Mouse (Mus musculus): ENCODE data around the gene Calb2. TPM values are rescaled to one million over a fixed set of nuclear protein-coding genes. Genes with fewer than 3 reads are reported as not detected.

Calb2 gene
- polyA plus RNA-seq, 1 experiment from 2014 or later = 53.3 TPM

DNA sequence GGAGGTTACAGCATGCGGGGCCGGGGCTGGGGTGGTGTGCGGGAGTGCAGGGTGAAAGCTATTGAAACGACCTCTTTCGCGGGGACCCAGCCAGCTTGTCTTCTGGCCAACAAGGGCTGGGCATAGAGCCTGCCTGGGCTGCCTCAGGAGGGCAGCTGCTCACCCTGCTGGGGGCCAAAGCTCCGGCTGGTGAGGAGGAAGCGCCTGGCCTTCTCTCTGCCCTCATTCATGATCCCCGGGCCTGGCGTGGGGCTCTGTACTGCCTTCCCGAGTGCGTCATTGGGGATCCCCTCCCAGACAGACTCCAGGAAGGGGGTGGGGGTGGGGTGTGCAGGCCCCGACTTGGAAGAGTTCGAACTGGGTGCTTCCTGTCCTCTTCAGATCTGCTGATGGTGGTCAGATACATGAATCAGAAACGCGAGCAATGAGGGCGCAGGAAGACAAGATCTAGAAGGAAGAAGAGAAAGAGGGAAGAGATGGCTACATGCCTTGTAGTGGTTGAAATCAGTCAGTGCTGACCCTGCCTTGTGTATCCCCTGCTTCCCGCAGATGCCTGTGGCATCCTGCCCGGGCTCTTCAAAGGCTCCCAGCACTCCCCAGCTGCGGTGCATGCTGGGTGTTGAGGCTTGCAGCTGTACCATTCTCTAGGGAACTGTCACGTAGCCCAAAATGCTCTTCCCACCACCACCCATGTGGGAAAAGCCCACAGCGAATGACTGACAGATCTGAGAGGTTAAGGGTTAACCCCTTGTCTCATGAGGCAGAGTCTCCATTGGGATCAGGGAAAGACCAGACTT lies 9.5 kb upstream of the Calb2 start:
- Histone ChIP-seq H3K36me3 (no peaks in the 10 kb centered on the region), H3K4me1 (replicated peaks) (peaks cover 15% of the 10 kb centered on the region), H3K4me3 (no peak overlapping the region), H3K4me2 (peak overlapping the region; percentile 26), H3K9ac (0 out of 2 replicates have a peak overlapping the region, but pooled peaks have one; percentile 29), H3K9me3 (no peaks in the 10 kb centered on the region), H3K27ac (peak overlapping the region; percentile 48; the same call in 1 of the 2 replicates), H3K27me3 (peaks cover 8% of the 10 kb centered on the region; the same call in 1 of the 2 replicates)
- 23% methylated on average over 22 of the region's 22 CpGs for WGBS
- ATAC-seq (ENCODE audit: low FRiP score) = peak; percentile 71

DNA sequence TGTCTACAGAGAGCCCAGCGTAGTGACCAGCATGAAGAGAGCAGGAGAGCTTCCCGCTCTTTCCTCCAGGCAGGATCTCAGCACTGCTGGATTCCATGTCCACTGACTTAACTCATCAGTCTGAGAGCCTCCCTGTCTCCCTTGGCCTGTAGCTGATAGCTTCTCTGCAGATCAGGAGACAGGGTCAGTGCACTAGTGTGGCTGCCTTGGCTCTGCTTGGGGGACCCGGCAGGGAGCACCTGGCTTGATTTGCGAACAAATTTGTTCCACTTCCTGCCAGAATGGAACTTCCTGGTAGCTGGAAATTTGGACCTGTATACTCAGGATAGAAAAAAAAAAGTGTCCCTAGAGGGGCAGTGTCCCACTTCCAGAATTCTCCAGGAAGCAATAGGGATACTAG lies 6.8 kb upstream of the Calb2 start:
- Histone ChIP-seq H3K27me3 (peaks cover 12% of the 10 kb centered on the region), H3K27ac (no peak overlapping the region), H3K9ac (no peak overlapping the region), H3K36me3 (no peaks in the 10 kb centered on the region), H3K9me3 (no peaks in the 10 kb centered on the region), H3K4me2 (no peak overlapping the region), H3K4me1 (replicated peaks) (peaks cover 14% of the 10 kb centered on the region), H3K4me3 (no peak overlapping the region)
- 95% methylated on average over 4 of the region's 4 CpGs for WGBS
- ATAC-seq (ENCODE audit: low FRiP score) = no peak

DNA sequence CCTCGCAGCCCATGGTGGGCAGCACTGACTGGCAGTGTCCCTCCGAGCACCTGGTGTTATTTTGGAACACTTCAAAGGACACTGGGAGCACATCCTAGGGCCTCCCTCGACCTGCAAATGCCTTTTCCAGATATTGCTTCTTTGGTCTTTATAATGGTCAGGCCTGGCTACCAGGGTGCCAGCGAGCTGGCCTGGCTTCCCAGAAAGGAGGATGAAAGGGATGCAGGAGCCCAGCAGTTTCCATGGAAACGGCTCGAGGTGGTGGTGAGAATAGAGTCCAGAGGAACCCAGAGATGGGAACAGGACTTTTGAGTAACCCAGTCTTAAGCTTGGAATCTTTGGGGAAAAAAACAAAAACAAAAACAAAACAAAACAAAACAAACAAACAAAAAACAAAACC lies 4.2 kb upstream of the Calb2 start:
- H3K4me3 ChIP-seq = no peak overlapping the region
- no peak overlapping the region for H3K27ac ChIP-seq
- peaks cover 14% of the 10 kb centered on the region for H3K4me1 ChIP-seq (replicated peaks)

DNA sequence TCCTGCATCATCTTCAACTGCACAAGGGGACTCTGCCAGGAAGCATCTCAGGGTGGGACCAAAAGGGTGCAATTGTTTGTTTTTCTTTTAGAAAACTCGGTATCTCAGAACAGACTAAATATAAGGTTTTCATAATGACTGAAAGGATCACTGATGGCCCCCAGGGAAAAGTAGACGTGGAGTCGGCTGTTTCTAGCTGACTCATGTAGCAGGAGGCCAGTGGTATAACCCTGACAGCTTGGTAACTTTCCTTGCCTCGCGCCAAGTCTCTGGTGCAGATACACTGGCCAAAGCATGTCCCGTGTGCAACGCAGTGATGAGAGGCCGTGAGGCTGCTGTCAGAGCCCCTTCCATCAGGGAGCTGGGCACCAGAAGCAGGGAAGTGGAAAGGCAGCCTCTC lies 1.7 kb downstream of the Calb2 start:
- Histone ChIP-seq H3K9me3 (no peaks in the 10 kb centered on the region), H3K4me1 (replicated peaks) (peaks cover 7% of the 10 kb centered on the region), H3K27ac (no peak overlapping the region), H3K27me3 (peaks cover 43% of the 10 kb centered on the region), H3K4me2 (no peak overlapping the region), H3K4me3 (no peak overlapping the region), H3K9ac (no peak overlapping the region), H3K36me3 (no peaks in the 10 kb centered on the region)
- 84% methylated on average over 8 of the region's 8 CpGs for WGBS
- ATAC-seq (ENCODE audit: low FRiP score) = no peak

More for the DNA sequence above, 4.2 kb upstream of the Calb2 start:
- H3K9ac ChIP-seq = no peak overlapping the region
- H3K4me2 ChIP-seq = no peak overlapping the region
- H3K9me3 ChIP-seq = no peaks in the 10 kb centered on the region
- peaks cover 35% of the 10 kb centered on the region for H3K27me3 ChIP-seq
- 46% methylated on average over 6 of the region's 6 CpGs for WGBS
- no peak for ATAC-seq (ENCODE audit: low FRiP score)
- no peaks in the 10 kb centered on the region for H3K36me3 ChIP-seq

DNA sequence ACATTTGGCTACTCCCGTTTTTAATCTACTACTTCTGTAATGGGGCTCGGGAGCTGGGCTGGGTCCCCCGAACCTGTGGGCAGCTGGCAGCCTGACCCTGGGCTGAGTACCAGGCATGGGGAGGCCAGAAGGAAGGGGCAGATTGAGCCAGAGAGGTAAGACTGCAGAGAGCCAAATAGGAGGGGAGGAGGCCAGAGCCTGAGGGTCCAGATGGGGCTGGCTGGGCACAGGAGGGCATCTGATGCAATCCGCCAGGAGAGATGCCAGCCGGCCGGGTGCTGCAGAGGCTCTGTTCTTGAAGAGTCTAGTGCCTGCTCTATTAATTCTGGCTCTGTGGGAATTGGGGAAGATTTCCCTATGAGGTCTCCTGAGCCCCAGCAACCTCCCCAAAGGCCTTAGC lies 6.0 kb downstream of the Calb2 start:
- Histone ChIP-seq H3K36me3 (no peaks in the 10 kb centered on the region), H3K27ac (no peak overlapping the region), H3K9me3 (no peaks in the 10 kb centered on the region), H3K9ac (no peak overlapping the region), H3K27me3 (peaks cover 12% of the 10 kb centered on the region), H3K4me1 (replicated peaks) (no peaks in the 10 kb centered on the region), H3K4me3 (no peak overlapping the region), H3K4me2 (no peak overlapping the region)
- ATAC-seq (ENCODE audit: low FRiP score) = no peak
- 75% methylated on average over 6 of the region's 6 CpGs for WGBS

DNA sequence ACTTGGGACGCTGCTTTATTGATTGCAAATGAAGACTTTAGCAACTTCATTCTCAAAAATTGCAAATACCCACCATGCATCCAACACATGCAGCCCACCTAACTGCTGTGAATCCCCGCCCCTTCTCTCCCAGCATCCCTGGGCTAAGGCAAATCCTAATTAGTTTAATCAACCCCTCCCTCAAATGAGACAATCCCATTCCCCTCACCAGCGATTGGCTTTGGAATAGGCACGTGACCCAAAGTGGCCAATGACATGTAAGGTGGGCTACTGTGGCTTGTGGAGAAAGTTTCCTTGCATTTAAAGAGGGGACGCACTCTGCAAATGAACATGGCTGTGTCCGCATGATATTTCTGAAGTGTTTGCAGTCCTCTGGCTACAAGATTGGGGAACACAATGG lies 15.1 kb downstream of the Calb2 start:
- Histone ChIP-seq H3K27me3 (peaks cover 3% of the 10 kb centered on the region; the same call in 1 of the 2 replicates), H3K9me3 (no peaks in the 10 kb centered on the region), H3K9ac (no peak overlapping the region), H3K4me3 (no peak overlapping the region), H3K4me1 (replicated peaks) (no peaks in the 10 kb centered on the region), H3K27ac (no peak overlapping the region), H3K36me3 (no peaks in the 10 kb centered on the region), H3K4me2 (no peak overlapping the region)
- 72% methylated on average over 6 of the region's 6 CpGs for WGBS
- ATAC-seq (ENCODE audit: low FRiP score) = no peak

DNA sequence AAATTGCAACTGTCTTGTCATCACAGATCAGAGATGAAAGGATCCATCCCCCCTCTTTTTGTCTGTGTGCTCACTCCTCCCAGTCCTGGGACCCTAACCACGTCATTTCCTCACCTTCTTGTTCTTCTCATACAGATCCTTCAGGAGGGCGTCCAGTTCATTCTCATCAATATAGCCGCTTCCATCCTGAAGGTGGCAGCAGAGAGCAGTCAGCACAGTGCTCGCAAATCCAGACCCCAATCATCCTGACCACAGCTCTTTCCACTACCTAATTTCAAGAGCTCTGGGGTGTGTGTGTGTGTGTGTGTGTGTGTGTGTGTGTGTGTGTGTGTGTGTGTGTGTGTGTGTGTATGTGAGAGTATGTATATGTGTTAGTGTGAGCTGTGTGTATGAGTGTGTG lies 22.5 kb downstream of the Calb2 start:
- no peak overlapping the region for H3K4me2 ChIP-seq
- 0% methylated on average over 4 of the region's 4 CpGs for WGBS
- H3K36me3 ChIP-seq = no peaks in the 10 kb centered on the region
- no peaks in the 10 kb centered on the region for H3K9me3 ChIP-seq
- no peaks in the 10 kb centered on the region for H3K27me3 ChIP-seq
- peak; percentile 43; the same call in 1 of the 2 replicates for ATAC-seq (ENCODE audit: low FRiP score)
- H3K4me1 ChIP-seq (replicated peaks) = no peaks in the 10 kb centered on the region
- H3K9ac ChIP-seq = no peak overlapping the region
- no peak overlapping the region for H3K27ac ChIP-seq
- H3K4me3 ChIP-seq = no peak overlapping the region

DNA sequence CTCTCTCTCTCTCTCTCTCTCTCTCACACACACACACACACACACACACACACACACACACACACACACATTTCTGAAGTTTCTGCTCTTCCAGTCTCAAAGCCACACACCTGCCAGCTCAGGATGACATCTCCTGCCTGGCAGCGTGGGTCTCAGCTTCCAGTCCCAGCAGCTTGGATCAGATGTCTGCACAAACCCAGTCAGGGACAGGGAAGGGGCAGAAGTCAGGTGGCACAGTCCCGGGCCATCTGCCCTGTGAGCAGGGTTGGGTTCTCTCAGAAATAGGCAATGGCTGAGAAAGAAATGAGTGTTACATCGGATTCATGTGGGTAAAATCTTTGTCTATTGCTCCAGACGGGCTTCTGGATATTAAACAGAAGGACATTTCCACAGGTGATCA lies 27.2 kb downstream of the Calb2 start:
- no peak overlapping the region for H3K4me3 ChIP-seq
- H3K9me3 ChIP-seq = no peaks in the 10 kb centered on the region
- H3K4me1 ChIP-seq (replicated peaks) = no peaks in the 10 kb centered on the region
- no peaks in the 10 kb centered on the region for H3K36me3 ChIP-seq
- no peak overlapping the region for H3K27ac ChIP-seq
- no peak overlapping the region for H3K9ac ChIP-seq
- 82% methylated on average over 4 of the region's 4 CpGs for WGBS
- H3K27me3 ChIP-seq = no peaks in the 10 kb centered on the region
- no peak for ATAC-seq (ENCODE audit: low FRiP score)
- no peak overlapping the region for H3K4me2 ChIP-seq

DNA sequence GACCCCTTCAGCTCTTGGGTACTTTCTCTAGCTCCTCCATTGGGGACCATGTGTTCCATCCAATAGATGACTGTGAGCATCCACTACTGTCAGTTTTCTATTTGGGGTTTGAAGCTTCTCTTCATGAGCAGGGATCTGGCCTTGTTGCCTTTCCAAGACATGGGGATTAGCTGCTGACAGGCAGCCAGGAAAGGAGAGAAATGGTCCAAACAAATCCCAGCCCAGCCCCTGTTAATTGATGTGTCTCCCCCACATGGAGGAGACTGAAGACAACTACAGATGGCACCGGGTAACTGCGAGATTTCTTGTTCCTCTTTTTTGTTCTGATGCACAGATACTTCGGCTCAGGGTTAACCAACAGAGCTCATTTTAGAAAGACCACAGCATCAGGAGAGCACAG lies 27.9 kb downstream of the Calb2 start:
- no peak overlapping the region for H3K4me3 ChIP-seq
- H3K36me3 ChIP-seq = no peaks in the 10 kb centered on the region
- 73% methylated on average over 3 of the region's 3 CpGs for WGBS
- no peak overlapping the region for H3K9ac ChIP-seq
- H3K9me3 ChIP-seq = no peaks in the 10 kb centered on the region
- ATAC-seq (ENCODE audit: low FRiP score) = no peak
- H3K4me1 ChIP-seq (replicated peaks) = no peaks in the 10 kb centered on the region
- no peak overlapping the region for H3K27ac ChIP-seq
- H3K4me2 ChIP-seq = no peak overlapping the region
- no peaks in the 10 kb centered on the region for H3K27me3 ChIP-seq

DNA sequence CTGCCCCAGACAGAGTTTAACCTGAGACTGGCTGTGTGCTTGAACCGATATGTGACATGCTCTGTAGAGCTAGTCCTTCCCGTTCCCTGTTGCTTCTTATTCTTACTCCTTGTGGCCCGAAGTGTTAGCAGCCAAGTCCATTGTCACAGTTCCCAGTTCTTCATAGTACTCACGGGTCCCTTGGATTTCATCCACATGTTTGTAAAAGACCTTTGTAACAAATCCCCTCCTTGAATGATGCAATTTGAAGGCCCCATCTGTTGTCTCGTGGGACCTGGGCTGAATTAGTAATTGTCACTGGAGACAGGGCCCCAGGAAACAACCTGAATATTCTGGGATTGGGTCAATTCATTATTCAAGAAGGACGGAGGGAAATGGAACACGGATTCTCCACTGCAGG lies 32.5 kb downstream of the Calb2 start:
- Histone ChIP-seq H3K27me3 (no peaks in the 10 kb centered on the region), H3K27ac (no peak overlapping the region), H3K9ac (no peak overlapping the region), H3K9me3 (no peaks in the 10 kb centered on the region), H3K36me3 (no peaks in the 10 kb centered on the region), H3K4me3 (no peak overlapping the region), H3K4me1 (replicated peaks) (no peaks in the 10 kb centered on the region), H3K4me2 (no peak overlapping the region)
- WGBS = 67% methylated on average over 7 of the region's 7 CpGs
- no peak for ATAC-seq (ENCODE audit: low FRiP score)

DNA sequence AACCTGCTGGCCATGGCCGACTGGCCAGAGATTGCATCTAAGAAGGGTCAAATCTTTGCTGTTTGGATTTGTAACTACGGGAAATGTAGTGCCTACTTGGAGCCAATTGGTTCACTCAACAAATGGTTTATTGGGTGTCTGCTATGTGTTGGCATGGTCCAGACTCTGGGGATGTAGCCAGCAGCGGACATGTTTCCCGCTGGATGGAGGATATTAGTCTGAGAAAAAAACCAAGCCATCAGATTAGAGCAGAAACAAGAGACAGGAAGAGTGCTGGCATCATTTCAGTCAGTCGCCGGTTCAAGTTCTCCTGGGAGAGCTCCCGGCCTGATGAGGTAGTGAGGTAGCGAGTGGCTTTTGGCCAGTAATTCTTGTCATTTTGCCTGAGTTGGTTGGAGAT lies 33.8 kb downstream of the Calb2 start:
- H3K36me3 ChIP-seq = no peaks in the 10 kb centered on the region
- no peak for ATAC-seq (ENCODE audit: low FRiP score)
- no peaks in the 10 kb centered on the region for H3K4me1 ChIP-seq (replicated peaks)
- H3K27me3 ChIP-seq = no peaks in the 10 kb centered on the region
- 94% methylated on average over 8 of the region's 8 CpGs for WGBS
- H3K27ac ChIP-seq = no peak overlapping the region
- H3K9me3 ChIP-seq = no peaks in the 10 kb centered on the region
- no peak overlapping the region for H3K9ac ChIP-seq
- no peak overlapping the region for H3K4me3 ChIP-seq
- no peak overlapping the region for H3K4me2 ChIP-seq

DNA sequence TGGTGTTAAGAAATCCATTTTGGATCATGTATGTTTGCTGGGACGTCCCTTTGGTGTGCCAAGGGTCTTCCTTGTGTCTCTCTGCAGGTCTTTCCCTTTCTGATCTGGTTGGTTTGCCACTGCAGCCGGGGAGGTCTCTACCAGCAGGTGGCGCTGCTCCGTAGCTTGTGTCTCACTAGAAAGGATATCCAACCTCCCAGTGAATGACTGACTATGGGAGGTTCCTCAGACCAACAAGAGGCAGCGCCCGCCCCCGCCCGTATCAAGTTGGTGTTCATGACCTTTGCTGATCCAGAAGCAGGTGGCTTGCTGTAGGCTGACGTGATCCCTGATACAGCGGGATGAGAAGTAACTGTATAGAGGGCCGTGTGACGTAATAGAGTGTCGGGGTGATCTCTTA lies 37.5 kb downstream of the Calb2 start:
- H3K9ac ChIP-seq = no peak overlapping the region
- WGBS = 25% methylated on average over 13 of the region's 13 CpGs
- peak overlapping the region; percentile 35; the same call in 1 of the 2 replicates for H3K4me2 ChIP-seq
- no peaks in the 10 kb centered on the region for H3K36me3 ChIP-seq
- H3K27me3 ChIP-seq = no peaks in the 10 kb centered on the region
- peak; percentile 24; the same call in 1 of the 2 replicates for ATAC-seq (ENCODE audit: low FRiP score)
- no peaks in the 10 kb centered on the region for H3K4me1 ChIP-seq (replicated peaks)
- H3K9me3 ChIP-seq = no peaks in the 10 kb centered on the region
- no peak overlapping the region; the same call in 1 of the 2 replicates for H3K4me3 ChIP-seq
- no peak overlapping the region for H3K27ac ChIP-seq

DNA sequence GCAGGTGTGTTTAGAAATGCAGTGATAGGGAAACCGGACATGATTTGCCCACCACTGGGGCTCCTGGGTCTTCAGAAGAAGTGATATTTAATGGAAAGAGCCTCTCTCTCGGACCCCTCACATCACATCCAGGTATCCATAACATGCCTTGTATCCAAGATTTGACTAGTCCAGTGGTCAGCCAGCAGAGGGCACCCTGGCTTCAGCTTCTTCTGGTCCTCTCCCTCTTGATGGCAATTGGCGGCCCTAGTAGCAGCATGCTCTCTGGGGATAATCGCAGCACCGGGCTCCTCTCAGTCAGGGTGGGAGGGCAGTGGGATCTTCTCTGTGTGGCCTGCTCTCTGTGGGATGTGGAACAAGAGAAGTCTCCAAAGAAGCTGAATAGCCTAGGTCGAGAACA lies 48.3 kb downstream of the Calb2 start:
- ATAC-seq (ENCODE audit: low FRiP score) = no peak
- H3K4me1 ChIP-seq (replicated peaks) = no peaks in the 10 kb centered on the region
- no peak overlapping the region for H3K9ac ChIP-seq
- no peaks in the 10 kb centered on the region for H3K36me3 ChIP-seq
- H3K27ac ChIP-seq = no peak overlapping the region
- H3K9me3 ChIP-seq = no peaks in the 10 kb centered on the region
- no peaks in the 10 kb centered on the region for H3K27me3 ChIP-seq
- 39% methylated on average over 6 of the region's 6 CpGs for WGBS
- no peak overlapping the region for H3K4me3 ChIP-seq
- H3K4me2 ChIP-seq = no peak overlapping the region
